Mouse (Mus musculus) urinary bladder, postnatal 0 days (tissue): ENCODE data around the gene Cdk5rap1. TPM values are rescaled to one million over a fixed set of nuclear protein-coding genes. Genes with fewer than 3 reads are reported as not detected.

Experiments
- polyA plus RNA-seq: library from polyadenylated mRNA; unstranded; fragments of >200 nt; fragmentation: Nextera tagmentation; extraction: Ambion mirVana; gene quantifications from 2 replicates; pipeline ENCODE4 v1.2.1, GENCODE M21; 2015

Cdk5rap1 gene
- polyA plus RNA-seq, result 8.0 and 11.6 TPM in 2 replicates

DNA sequence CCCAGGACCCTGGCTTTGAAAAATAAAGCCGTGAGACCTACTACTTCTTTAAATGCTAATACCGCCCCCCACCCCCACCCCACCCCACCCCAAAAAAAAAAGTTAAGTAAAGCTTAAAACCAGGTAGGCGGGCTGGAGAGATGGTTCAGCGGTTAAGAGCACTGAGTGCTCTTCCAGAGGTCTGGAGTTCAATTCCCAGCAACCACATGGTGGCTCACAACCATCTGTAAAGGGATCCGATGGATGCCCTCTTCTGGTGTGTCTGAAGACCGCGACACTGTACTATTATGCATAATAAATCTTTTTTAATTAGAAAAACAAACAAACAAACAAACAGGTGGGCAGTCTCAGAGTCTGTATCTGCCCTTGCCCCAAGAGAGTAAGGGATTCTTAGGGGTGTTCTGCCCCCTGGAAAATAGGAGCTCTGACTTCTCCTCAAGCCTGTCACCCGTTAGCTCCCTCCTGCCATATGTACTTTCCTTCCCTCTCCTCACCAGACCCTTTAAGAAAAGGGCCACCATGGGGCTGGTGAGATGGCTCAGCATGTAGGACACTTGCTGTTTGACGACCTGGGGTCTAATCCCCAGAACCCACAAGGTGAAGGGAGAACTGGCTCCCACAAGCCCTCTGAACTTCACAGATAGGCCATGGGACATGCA, at the start of gene Cdk5rap1:
Gene Cdk5rap1 (minus strand): TSS at position 169 of the 659 bp plus-strand sequence.

DNA sequence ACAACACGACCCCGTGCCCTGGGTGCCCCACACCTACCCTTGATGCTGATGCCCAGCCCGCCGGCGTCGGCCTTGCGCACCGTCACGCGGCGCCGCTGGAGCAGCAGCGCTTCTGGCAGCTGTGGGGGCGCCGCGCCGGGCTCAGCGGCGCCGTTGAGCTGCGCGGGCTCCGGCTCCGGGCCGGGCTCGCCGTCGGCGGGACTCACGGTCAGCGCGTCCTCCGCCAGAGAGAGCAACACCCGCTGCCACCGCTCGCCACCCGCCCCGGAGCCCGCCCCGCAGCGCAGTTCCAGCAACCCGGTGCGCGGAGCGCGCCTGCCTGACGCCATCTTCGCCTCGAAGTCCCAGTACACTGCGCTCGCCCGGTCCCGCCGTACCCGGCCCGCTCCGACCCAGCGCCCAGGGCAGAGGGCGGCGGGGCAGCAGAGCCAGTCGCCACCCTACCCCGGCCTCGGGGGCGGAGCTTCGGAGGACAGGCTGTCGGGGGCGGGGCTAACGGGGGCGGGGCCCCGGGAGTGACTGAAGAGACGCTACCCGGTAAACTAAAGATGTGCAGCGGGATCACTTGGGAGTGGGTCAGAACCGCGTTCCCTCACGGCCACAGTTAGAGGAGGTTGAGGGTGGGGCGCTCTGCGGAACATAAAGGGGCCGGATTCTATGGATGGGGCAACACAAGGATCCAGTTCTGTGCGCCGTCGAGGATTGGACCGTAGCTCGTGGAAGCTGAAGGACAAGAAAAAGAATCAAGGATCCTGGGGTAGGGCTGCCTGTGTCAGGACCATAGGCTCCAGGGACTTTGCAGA, 35.0 kb upstream of the Cdk5rap1 start, which contains the start of gene Snta1:
Gene Snta1 (minus strand): TSS at position 457 of the 803 bp plus-strand sequence.

DNA sequence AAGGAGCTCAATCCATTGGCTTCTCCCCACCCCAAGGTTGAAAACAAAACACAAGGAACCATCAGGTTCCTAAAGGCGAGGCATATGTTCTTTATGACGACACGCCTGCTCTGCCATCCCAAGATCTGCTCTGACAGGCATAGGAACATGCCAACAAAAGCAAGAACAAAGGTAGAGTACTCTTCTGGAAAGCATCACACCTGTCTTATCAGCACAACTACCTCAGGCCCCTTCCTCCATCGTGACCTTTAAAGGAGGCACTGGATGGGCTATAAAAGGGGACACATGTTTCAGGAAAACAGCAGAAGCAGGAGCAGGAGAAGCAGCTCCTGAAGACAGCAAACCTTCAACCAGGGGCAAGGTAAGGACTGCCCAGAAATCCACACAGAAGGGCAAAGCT, 65.9 kb downstream of the Cdk5rap1 start, which contains the start of gene Bpifb9b:
Gene Bpifb9b (plus strand): TSS at position 301 of the 400 bp plus-strand sequence.

Other genes with a start within 250 kb of the Cdk5rap1 start
- not detected in 2 replicates for gene Bpifa3, start 242.7 kb downstream of the Cdk5rap1 start, polyA plus RNA-seq
- gene Bpifa1, start 230.1 kb downstream of the Cdk5rap1 start, polyA plus RNA-seq, result not detected in 2 replicates
- not detected in 2 replicates for gene Bpifa5, start 210.4 kb downstream of the Cdk5rap1 start, polyA plus RNA-seq
- gene Bpifb1, start 182.2 kb downstream of the Cdk5rap1 start, polyA plus RNA-seq, result 0.91 and 1.4 TPM in 2 replicates
- 0.14 TPM in 1 of 2 replicates, not detected in the other for gene Bpifb5, start 149.3 kb downstream of the Cdk5rap1 start, polyA plus RNA-seq
- gene Bpifb9a, start 115.2 kb downstream of the Cdk5rap1 start, polyA plus RNA-seq, result not detected in 2 replicates
- not detected in 2 replicates for gene Bpifb9b, start 65.8 kb downstream of the Cdk5rap1 start, polyA plus RNA-seq
- gene Snta1, start 35.1 kb upstream of the Cdk5rap1 start, polyA plus RNA-seq, result 11.9 and 12.6 TPM in 2 replicates
- 13.3 and 13.4 TPM in 2 replicates for gene Cbfa2t2, start 63.5 kb upstream of the Cdk5rap1 start, polyA plus RNA-seq
- gene 1700003F12Rik, start 174.1 kb upstream of the Cdk5rap1 start, polyA plus RNA-seq, result 1.1 and 1.3 TPM in 2 replicates
- not detected in 2 replicates for gene Actl10, start 178.8 kb upstream of the Cdk5rap1 start, polyA plus RNA-seq
- 0.49 and 0.59 TPM in 2 replicates for gene Necab3, start 185.9 kb upstream of the Cdk5rap1 start, polyA plus RNA-seq
- gene E2f1, start 196.9 kb upstream of the Cdk5rap1 start, polyA plus RNA-seq, result 7.3 and 9.6 TPM in 2 replicates
- 46.1 and 47.0 TPM in 2 replicates for gene Pxmp4, start 230.7 kb upstream of the Cdk5rap1 start, polyA plus RNA-seq
- 0.43 and 0.70 TPM in 2 replicates for gene Zfp341, start 240.3 kb upstream of the Cdk5rap1 start, polyA plus RNA-seq
- gene 4930519P11Rik, start 240.4 kb upstream of the Cdk5rap1 start, polyA plus RNA-seq, result 0.47 TPM in 1 of 2 replicates, not detected in the other